Mouse (Mus musculus): ENCODE results near the gene Crk.

Gene Crk

GRCm38 (mm10) chr11:75655621-75656545, 23.2 kb upstream of the Crk start:
- DNase-seq (ENCODE audit: low read depth, low spot score), result peak; percentile 70

DNA sequence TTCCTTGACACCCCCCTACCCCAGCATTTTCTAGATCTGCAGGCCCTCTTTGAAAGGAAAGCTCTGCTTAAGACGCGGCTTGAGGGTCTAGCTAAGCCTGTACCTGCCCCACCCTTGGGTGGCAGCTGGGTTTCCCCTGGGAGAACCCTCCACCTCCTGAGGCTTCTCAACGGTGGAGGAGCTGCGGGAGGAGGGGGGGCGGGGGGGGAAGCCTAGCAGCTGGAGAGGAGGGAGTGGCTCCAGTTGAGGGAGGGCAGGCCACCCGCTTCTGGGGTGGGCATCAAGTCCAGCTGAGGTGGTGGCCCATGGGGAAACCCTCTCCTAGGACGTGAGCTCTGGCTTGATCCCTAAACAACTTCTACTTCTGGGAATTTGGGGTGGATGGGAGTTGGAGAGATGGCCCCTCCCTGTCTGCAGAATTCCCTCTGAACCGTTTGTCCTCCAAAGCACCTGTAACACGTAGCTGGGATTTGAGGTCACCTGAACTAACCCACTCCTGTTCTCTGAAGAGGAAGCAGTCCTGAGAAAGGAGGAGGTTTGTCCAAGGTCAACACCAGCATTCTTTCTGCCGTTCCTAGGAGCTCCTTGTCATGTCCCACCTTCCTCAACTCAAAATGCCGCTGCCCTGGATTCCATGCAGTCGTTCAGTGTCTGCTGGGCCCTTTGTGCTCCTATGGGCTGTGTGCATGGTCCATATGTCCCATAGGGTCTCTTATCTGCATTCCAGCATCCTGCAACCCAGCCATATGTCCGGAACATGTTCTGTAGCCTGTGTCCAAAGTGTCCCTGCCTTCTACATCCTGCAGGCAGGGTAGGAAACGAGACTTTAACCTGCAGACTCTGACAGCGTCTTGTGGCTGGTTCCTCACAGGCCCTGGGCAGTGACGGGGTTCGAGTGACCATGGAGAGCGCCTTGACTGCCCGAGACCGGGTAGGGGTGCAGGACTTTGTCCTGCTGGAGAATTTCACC, 22.2 kb upstream of the Crk start:
- no peak for DNase-seq (ENCODE audit: low read depth, low spot score)

DNA sequence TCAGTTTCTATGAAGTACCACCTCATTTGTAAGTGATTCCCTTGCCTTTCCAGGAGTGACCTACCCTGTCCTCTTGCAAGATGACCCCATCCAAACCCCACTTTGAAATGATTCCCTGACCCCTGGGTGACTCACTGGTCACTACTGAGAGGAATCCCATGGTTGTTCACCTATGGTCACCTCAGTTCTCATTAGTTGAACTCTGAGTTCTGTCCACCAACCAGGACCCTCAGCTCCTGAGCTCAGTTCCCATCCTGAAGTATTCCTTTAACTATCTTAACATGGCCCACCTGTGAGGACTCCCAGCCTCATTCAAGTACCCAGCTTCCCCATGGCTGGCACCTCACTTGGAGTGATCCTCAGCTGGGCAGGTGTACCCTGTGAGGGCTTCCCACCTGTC, 21.2 kb upstream of the Crk start:
- DNase-seq (ENCODE audit: low read depth, low spot score), result no peak

- DNase-seq (ENCODE audit: low read depth, low spot score), result no peak
Measured at GRCm38 (mm10) chr11:75658311-75658710, 20.7 kb upstream of the Crk start.

DNA sequence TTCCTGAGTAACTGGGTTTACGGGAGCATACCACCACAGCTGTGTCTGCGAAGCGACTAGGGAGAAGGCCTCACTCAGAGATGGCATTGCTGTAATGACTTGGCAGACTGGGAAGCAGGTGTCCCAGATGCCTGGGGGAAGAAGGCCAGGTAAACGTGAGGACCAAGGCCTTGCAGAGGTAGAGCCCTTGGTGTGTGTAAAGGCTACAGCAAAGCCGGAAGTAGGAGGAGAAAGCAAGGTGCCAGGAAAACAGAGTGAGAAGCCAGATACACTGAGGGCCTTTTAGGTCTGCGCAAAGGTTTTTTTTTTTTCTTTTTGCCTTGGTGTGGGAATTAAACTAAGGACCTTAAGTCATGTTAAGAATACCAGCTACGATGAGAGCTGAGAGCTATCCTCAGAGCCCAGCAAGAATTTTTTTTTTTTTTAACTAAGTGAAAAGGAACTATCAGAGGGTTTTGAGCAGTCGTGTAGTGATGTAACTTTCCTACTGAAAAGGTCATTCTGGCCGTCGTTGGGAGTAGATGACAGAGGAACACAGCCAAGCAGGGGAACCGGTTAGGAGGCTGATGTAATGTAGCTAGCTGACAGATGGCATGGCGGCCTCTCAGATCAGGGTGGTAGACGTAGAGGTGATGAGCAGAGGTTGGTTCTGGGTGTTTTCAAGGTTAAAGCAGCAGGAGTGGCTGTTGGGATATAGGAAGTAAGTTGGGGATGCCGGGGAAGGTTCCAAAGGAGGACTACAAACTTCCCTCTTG, 19.9 kb upstream of the Crk start:
- DNase-seq (ENCODE audit: low read depth, low spot score), result peak; percentile 42

- DNase-seq (ENCODE audit: low read depth, low spot score), result no peak
Measured at GRCm38 (mm10) chr11:75660081-75660590, 18.9 kb upstream of the Crk start.

- peak; percentile 57 for DNase-seq (ENCODE audit: low read depth, low spot score)
Measured at GRCm38 (mm10) chr11:75660941-75661800, 17.9 kb upstream of the Crk start.

GRCm38 (mm10) chr11:75662131-75662530, 16.9 kb upstream of the Crk start:
- DNase-seq (ENCODE audit: low read depth, low spot score), result no peak

GRCm38 (mm10) chr11:75666296-75666695, 12.8 kb upstream of the Crk start:
- no peak for DNase-seq (ENCODE audit: low read depth, low spot score)

GRCm38 (mm10) chr11:75668621-75669020, 10.4 kb upstream of the Crk start:
- no peak for DNase-seq (ENCODE audit: low read depth, low spot score)

DNA sequence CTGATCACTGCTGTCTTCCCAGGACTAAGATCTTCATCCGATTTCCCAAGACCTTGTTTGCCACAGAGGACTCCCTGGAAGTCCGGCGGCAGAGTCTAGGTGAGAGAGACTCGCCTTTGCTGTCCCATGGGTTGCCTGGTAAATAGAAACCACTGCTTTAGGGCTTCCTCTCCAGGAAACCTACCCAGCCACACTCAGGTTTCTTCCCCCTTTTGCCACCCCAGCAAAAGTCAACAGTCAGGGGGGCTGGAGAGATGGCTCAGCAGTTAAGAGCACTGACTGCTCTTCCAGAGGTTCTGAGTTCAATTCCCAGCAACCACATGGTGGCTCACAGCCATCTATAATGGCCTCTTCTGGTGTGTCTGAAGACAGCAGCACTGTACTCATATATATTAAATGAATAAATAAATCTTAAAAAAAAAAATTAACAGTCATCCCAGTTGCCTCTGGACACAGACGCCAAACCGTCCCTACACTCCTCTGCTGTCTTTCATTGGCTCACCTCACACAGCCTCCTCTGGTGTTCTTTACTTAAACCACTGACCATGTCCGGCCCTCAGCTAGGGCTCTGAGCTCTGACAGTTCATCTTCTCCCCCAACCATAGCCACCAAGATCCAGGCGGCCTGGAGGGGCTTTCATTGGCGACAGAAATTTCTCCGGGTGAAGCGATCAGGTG, 9.7 kb upstream of the Crk start:
- DNase-seq (ENCODE audit: low read depth, low spot score), result no peak

DNA sequence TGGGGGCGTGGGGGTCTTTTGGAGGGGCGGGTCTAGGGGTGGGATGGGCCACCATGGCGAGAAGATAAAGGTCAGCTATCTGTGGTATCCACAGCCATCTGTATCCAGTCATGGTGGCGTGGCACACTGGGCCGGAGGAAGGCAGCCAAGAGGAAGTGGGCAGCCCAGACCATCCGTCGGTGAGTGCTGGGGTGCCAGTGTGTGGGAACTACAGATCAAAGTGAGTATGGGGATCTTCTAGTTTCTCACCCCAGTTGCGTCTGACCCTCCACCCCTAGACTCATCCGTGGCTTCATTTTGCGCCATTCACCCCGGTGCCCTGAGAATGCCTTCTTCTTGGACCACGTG, 9.2 kb upstream of the Crk start:
- no peak for DNase-seq (ENCODE audit: low read depth, low spot score)

DNA sequence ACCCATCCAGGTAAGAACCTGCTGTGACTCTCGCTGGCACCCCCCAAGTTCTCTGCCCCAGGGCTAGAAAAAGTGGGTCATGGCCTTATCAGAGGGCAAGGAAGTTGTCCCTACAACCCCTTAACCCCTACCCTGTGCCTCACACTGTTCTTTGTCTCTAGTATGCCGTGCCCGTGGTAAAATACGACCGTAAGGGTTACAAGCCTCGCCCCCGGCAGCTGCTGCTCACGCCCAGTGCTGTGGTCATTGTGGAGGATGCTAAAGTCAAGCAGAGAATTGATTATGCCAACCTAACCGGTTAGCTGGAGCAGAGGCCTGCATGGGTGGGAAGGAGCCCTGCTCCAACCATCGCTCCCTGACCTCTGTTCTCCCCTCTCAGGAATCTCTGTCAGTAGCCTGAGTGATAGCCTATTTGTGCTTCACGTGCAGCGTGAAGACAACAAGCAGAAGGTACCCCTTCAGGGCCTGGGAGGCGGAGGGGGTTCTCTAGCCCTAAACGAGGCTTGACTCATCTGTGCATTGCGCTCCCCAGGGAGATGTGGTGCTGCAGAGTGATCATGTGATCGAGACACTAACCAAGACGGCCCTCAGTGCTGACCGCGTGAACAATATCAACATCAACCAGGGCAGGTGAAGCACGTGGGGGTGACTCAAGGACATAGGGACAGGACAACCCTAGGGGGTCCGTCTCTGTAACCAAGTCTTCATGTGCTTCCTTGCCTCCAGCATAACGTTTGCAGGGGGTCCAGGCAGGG, 7.5 kb upstream of the Crk start:
- DNase-seq (ENCODE audit: low read depth, low spot score), result no peak

DNA sequence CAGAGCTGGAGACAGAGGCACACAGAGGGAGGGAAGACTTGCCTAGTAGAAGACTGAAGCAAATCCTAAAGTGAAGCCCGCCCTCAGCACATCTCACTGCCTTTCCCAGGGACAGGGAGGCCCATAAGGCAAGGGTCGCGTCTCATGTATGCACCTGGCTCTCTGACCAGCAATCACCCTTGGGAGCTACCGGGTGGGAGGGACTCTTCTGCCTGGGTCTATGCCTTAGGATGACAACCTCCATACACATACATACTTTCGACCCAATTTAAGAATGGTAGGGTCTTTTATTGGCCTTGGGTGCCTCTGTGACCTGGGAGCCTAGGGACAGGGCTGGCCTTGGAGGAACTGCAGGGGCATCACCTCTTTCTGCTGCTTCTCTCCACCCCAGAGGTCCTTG, 5.6 kb upstream of the Crk start:
- DNase-seq (ENCODE audit: low read depth, low spot score), result no peak

DNA sequence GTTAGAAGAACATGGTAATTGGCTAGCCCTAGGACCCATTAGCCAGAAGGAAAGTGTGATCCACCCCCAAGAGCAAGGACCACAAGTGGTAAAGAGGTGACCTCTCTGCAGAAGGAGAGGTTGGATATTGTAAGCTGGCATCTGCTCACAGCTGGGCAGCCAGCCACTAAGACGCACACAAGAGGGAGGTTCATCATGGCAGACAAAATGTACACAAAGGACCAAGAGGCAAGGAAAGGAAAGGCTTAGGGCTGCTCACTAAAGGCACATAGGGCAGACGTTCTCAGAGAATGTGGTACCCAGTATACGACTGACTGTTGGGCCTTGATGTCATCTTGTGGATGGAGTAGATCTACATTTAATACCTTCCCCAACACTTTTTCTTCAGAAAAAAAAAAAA, 4.2 kb upstream of the Crk start:
- no peak for DNase-seq (ENCODE audit: low read depth, low spot score)

- peak; percentile 29 for DNase-seq (ENCODE audit: low read depth, low spot score)
Measured at GRCm38 (mm10) chr11:75677881-75678746, 945 bp upstream of the Crk start.

GRCm38 (mm10) chr11:75679439-75680171, 546 bp downstream of the Crk start:
- peak; percentile 68 for DNase-seq (ENCODE audit: low read depth, low spot score)

DNA sequence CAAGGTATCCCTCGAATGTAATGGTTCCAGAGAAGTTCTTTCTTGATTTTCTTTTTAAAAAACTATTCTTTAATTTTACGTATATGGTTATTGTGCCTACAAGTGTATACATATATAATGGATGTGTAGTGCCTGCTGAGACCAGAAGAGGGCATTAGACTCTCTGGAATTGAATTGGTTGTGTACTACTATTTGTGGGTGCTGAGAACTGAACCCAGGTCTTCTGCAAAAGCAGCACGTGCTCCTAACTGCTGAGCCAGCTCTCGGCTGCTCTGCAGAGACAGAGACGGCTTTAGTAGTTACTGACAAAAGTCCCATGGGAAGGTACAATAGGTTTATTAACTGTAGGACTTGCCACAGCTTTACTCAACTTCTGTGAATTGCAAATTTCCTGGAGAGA, 5.4 kb downstream of the Crk start:
- no peak for DNase-seq (ENCODE audit: low read depth, low spot score)

All from brain, adult 2 months (tissue).